Mouse (Mus musculus): ENCODE results near the gene Usp4. TPM values are rescaled to one million over a fixed set of nuclear protein-coding genes. Genes with fewer than 3 reads are reported as not detected.

Gene Usp4
- polyA plus RNA-seq, 1 experiment from 2014 or later = 119 TPM

DNA sequence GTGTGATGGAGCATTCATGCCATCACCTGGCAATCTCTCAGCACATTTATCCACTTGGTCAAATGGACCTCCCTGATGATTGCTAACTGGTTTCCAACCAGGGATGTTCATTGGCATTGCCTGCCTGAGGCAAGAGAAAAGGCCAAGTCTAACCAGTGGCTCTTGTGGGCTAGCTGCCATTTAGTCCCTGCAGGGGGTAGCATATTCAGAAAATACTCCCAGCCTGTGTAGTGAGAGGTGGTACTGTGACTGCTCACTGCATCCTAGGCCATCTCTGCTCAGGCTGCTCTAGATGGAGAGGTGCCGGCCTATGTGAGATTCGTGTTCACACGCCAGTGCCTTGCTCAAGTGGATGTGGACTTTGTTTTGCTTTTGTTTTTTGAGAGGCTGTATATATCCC lies 50.7 kb downstream of the Usp4 start:
- WGBS = 91% methylated on average over 3 of the region's 3 CpGs
- Histone ChIP-seq H3K4me2 (replicated peaks; ENCODE audit: low read depth, low read length) (no peak overlapping the region), H3K4me3 (ENCODE audit: low read length) (no peak overlapping the region), H3K9ac (replicated peaks; ENCODE audit: low read length) (no peak overlapping the region), H3K27ac (ENCODE audit: low read length) (no peak overlapping the region), H3K36me3 (ENCODE audit: insufficient read depth, low read length) (peaks cover 11% of the 10 kb centered on the region), H3K4me1 (ENCODE audit: insufficient read depth, low read length) (no peaks in the 10 kb centered on the region), H3K27me3 (ENCODE audit: insufficient read depth, low read length) (no peaks in the 10 kb centered on the region), H3K9me3 (ENCODE audit: low read length) (no peaks in the 10 kb centered on the region)
- ATAC-seq (ENCODE audit: low FRiP score, low TSS enrichment) = no peak

DNA sequence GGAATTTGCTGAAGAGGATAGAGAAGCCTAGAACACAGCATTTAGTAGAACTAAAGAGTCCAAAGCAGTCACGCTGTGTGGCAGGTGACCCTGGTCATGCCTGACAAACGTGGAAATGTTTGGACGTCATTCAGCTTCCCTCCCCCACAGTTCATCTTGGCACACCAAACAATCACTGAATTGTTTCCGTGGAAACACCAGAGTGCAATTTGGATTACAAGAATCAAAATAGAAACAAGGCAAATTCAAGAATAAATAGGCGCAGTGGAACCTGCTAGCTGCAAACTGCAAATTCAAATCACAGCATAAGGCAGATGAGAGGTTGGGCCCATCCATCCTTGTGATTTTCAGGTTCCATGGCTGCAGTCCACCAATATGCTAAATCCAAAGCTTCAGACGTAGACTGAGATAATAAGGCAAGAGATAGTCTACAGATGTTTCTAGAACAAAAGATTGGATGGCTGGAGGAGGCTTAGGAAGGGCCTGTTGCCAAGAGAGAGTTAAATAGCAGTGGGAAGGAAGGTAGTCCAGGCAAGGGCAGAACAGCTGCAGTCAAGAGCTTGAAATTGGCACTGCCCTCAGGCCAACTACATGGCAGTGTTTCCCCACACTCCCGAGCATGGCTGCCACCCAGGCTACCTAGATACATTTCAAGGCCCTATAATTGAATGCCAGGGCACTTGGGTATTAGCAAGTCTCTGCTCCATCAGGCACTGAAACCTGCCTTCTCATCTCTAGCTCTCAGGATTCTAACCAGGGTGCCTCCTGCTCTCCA lies 53.7 kb downstream of the Usp4 start:
- no peak overlapping the region for H3K4me2 ChIP-seq (replicated peaks; ENCODE audit: low read depth, low read length)
- H3K27me3 ChIP-seq (ENCODE audit: insufficient read depth, low read length) = no peaks in the 10 kb centered on the region
- H3K4me1 ChIP-seq (ENCODE audit: insufficient read depth, low read length) = no peaks in the 10 kb centered on the region; the same call in 1 of the 2 replicates
- H3K4me3 ChIP-seq (ENCODE audit: low read length) = no peak overlapping the region
- no peak overlapping the region for H3K9ac ChIP-seq (replicated peaks; ENCODE audit: low read length)
- no peaks in the 10 kb centered on the region for H3K36me3 ChIP-seq (ENCODE audit: insufficient read depth, low read length)
- WGBS = 62% methylated on average over 7 of the region's 7 CpGs
- H3K9me3 ChIP-seq (ENCODE audit: low read length) = no peaks in the 10 kb centered on the region
- no peak overlapping the region for H3K27ac ChIP-seq (ENCODE audit: low read length)
- ATAC-seq (ENCODE audit: low FRiP score, low TSS enrichment) = no peak

DNA sequence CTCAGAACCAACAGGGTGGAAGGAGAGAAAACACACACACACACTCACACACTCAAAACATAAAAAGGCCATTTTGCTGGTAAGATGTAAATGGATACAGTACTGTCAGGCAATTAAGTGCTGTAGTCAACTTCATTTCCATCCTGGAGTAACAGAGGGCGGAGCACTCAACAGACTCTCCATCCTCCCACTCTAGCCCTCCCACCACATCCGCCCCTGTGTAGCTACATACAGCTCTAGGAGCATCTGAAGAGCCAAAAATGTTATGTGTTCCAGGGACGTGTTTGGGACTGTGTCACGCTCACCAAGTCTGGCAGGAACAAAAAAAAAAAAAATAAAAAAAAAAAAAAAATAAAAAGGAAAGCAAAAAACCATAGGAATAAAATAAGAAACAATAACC lies 55.4 kb downstream of the Usp4 start:
- H3K4me3 ChIP-seq (ENCODE audit: low read length) = no peak overlapping the region
- no peak overlapping the region for H3K4me2 ChIP-seq (replicated peaks; ENCODE audit: low read depth, low read length)
- no peak for ATAC-seq (ENCODE audit: low FRiP score, low TSS enrichment)
- WGBS = 70% methylated on average over 4 of the region's 4 CpGs
- no peaks in the 10 kb centered on the region for H3K9me3 ChIP-seq (ENCODE audit: low read length)
- H3K4me1 ChIP-seq (ENCODE audit: insufficient read depth, low read length) = no peaks in the 10 kb centered on the region; the same call in 1 of the 2 replicates
- no peaks in the 10 kb centered on the region for H3K36me3 ChIP-seq (ENCODE audit: insufficient read depth, low read length)
- no peak overlapping the region for H3K27ac ChIP-seq (ENCODE audit: low read length)
- no peaks in the 10 kb centered on the region for H3K27me3 ChIP-seq (ENCODE audit: insufficient read depth, low read length)
- no peak overlapping the region for H3K9ac ChIP-seq (replicated peaks; ENCODE audit: low read length)

DNA sequence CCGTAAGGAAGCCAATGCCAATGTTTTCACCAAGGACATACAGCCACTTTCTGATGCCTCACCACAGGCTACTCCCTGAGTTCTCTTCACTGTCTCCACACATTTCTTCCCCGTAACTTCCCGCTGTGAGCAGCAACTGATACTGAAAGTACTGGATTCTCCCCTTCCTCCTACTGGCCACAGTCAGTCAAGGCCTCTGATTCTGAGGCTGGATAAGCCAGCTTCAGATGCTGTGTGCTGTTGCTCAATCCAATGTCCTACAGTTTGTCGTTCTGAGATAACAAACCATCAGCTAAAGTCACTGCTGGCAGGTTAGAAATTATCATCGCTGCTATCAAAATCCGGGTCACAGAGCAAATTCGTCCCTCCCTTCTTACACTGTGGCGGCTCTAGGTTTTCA lies 56.8 kb downstream of the Usp4 start:
- H3K4me2 ChIP-seq (replicated peaks; ENCODE audit: low read depth, low read length) = no peak overlapping the region
- H3K27me3 ChIP-seq (ENCODE audit: insufficient read depth, low read length) = no peaks in the 10 kb centered on the region
- WGBS = 64% methylated on average over 8 of the region's 8 CpGs
- no peaks in the 10 kb centered on the region; the same call in 1 of the 2 replicates for H3K4me1 ChIP-seq (ENCODE audit: insufficient read depth, low read length)
- no peak overlapping the region for H3K27ac ChIP-seq (ENCODE audit: low read length)
- ATAC-seq (ENCODE audit: low FRiP score, low TSS enrichment) = no peak
- no peak overlapping the region for H3K9ac ChIP-seq (replicated peaks; ENCODE audit: low read length)
- H3K36me3 ChIP-seq (ENCODE audit: insufficient read depth, low read length) = no peaks in the 10 kb centered on the region
- H3K9me3 ChIP-seq (ENCODE audit: low read length) = no peaks in the 10 kb centered on the region
- no peak overlapping the region for H3K4me3 ChIP-seq (ENCODE audit: low read length)

DNA sequence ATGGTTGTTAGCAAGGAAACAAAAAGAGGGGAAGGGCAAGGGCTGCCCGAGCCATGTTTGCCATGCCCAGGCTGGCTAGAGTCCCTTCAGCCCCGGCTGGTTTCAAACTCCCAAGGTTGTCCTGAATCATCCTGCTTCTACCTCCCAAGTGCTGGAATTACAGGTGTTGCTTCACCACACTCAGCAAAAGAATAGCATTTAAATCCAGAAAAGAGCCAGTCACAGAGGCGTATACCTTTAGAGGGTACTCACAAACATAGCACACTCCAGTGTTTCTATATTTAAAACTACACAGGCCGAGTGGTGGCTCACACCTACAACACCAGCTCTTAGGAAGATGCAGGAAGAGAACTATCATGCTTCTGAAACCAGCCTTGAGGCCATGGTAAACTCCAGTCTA lies 61.9 kb downstream of the Usp4 start:
- Histone ChIP-seq H3K9me3 (ENCODE audit: low read length) (no peaks in the 10 kb centered on the region), H3K9ac (replicated peaks; ENCODE audit: low read length) (no peak overlapping the region), H3K4me2 (replicated peaks; ENCODE audit: low read depth, low read length) (no peak overlapping the region), H3K4me1 (ENCODE audit: insufficient read depth, low read length) (no peaks in the 10 kb centered on the region; the same call in 1 of the 2 replicates), H3K27ac (ENCODE audit: low read length) (no peak overlapping the region), H3K4me3 (ENCODE audit: low read length) (no peak overlapping the region), H3K27me3 (ENCODE audit: insufficient read depth, low read length) (no peaks in the 10 kb centered on the region), H3K36me3 (ENCODE audit: insufficient read depth, low read length) (no peaks in the 10 kb centered on the region)
- WGBS = 88% methylated on average over 4 of the region's 4 CpGs
- no peak for ATAC-seq (ENCODE audit: low FRiP score, low TSS enrichment)

DNA sequence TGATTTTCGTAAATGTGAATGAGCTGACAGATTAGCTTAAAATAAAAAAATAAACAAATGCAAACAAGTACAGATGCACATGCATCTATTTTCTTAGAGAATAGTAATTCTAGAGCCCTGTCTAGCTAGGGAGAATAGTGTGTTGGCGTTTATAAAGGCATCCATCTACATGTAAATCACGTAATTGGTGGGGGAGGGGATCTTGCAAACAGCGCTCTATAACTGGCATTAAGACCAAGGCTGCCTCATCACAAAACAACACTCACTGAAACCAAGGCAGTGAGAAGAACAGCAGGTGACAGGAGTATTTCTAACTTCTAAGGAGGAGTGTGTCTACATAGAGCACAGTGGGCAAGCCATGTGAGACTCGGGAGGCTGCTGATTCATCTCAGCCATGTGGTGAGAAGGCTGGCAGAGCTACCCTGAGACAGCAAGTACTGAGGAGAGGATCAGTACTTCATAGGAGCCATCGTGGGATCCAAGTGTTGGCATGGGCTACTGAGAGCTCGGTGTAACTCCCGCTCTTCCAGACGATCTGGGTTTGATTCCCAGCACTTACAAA lies 63.8 kb downstream of the Usp4 start:
- H3K9ac ChIP-seq (replicated peaks; ENCODE audit: low read length) = no peak overlapping the region
- WGBS = 78% methylated on average over 9 of the region's 9 CpGs

DNA sequence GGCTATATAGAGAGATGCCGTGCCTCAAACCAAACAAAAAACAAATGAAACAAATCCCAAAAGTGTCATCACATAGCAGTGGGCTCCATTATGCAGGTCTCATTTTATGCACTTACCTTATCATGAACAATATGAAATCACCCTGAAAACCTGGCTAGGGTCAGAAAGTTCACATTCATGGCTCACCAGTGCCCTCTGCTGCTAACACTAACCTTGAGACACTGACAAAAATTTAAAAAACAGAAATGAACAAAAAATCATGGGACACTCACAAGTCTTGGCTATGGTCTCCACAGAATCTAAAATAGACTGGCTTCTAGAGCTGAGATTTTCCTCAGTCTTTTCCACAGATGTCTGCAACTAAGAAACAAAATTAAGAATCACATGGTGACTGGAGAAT lies 64.6 kb downstream of the Usp4 start:
- H3K27ac ChIP-seq (ENCODE audit: low read length) = no peak overlapping the region
- no peak overlapping the region for H3K9ac ChIP-seq (replicated peaks; ENCODE audit: low read length)
- no peaks in the 10 kb centered on the region for H3K27me3 ChIP-seq (ENCODE audit: insufficient read depth, low read length)
- no peaks in the 10 kb centered on the region for H3K4me1 ChIP-seq (ENCODE audit: insufficient read depth, low read length)
- H3K36me3 ChIP-seq (ENCODE audit: insufficient read depth, low read length) = no peaks in the 10 kb centered on the region
- no peak overlapping the region for H3K4me3 ChIP-seq (ENCODE audit: low read length)
- ATAC-seq (ENCODE audit: low FRiP score, low TSS enrichment) = no peak
- H3K4me2 ChIP-seq (replicated peaks; ENCODE audit: low read depth, low read length) = no peak overlapping the region
- H3K9me3 ChIP-seq (ENCODE audit: low read length) = no peaks in the 10 kb centered on the region
- WGBS = 83% methylated on average over 1 of the region's 1 CpGs

More for the DNA sequence above, 63.8 kb downstream of the Usp4 start:
- no peaks in the 10 kb centered on the region for H3K9me3 ChIP-seq (ENCODE audit: low read length)
- H3K27me3 ChIP-seq (ENCODE audit: insufficient read depth, low read length) = no peaks in the 10 kb centered on the region
- ATAC-seq (ENCODE audit: low FRiP score, low TSS enrichment) = no peak
- no peak overlapping the region for H3K4me3 ChIP-seq (ENCODE audit: low read length)
- H3K27ac ChIP-seq (ENCODE audit: low read length) = no peak overlapping the region
- H3K4me2 ChIP-seq (replicated peaks; ENCODE audit: low read depth, low read length) = no peak overlapping the region
- H3K4me1 ChIP-seq (ENCODE audit: insufficient read depth, low read length) = no peaks in the 10 kb centered on the region
- no peaks in the 10 kb centered on the region for H3K36me3 ChIP-seq (ENCODE audit: insufficient read depth, low read length)

DNA sequence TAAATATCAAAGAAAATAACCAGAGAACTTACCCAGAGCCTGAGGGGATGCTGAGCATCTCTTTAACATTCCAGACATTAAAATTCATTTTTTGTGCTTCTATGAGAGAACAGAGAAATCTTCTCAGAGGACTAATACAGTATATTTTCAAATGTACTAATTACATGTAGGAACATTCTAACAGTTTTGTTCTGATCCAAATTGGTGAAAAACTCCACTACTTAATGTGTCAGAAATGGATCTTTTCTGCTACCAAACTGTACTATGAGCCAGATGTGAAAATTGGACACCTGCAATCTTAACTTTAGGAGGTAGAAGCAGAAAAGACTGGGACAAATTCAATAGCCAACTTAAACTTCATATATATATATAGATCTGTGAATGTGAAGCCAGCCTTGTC lies 80.7 kb downstream of the Usp4 start, which contains the start of gene Ccdc36:
TSS of gene Ccdc36 (minus strand) at position 101 of the 400 bp plus-strand sequence.
- Histone ChIP-seq H3K4me2 (replicated peaks; ENCODE audit: low read depth, low read length) (no peak within 1 kb of the TSS), H3K9ac (replicated peaks; ENCODE audit: low read length) (no peak within 1 kb of the TSS), H3K4me3 (ENCODE audit: low read length) (no peak within 1 kb of the TSS), H3K4me1 (ENCODE audit: insufficient read depth, low read length) (no peaks in the 10 kb centered on the region), H3K27me3 (ENCODE audit: insufficient read depth, low read length) (no peaks in the 10 kb centered on the region), H3K9me3 (ENCODE audit: low read length) (no peaks in the 10 kb centered on the region), H3K36me3 (ENCODE audit: insufficient read depth, low read length) (no peaks in the 10 kb centered on the region), H3K27ac (ENCODE audit: low read length) (no peak within 1 kb of the TSS)
- no peak for ATAC-seq (ENCODE audit: low FRiP score, low TSS enrichment)

DNA sequence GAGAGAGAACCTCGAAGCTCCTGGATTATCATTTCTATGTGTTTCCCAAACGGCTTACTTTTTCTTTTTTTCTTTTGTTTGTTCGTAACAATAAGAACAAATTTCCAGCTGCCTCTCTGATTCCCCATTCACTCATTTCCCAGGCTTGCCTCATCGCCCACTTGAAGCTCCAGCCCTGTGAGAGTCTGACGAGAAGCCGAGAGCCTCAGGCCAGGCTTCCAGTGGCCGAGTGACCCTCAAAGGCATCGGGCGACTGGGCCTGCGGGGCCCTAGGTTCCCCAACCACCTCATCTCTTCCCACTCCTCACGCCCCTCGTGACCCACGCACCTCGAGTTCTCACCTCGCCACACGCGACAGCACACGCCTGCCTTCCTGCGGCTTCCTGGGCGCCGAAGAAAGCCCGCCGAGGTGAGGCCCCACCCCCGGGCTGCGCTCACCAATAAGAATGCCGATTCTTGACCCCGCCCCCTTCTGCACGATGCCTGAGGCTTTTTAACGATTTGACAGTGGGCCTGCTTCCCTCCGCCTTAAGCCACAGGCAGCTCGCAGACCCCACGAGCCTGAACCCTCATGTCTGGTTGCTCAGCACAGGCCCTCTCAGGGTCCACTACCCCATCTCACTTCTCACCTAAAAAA lies 83.9 kb downstream of the Usp4 start:
- H3K36me3 ChIP-seq (ENCODE audit: insufficient read depth, low read length) = no peaks in the 10 kb centered on the region
- no peaks in the 10 kb centered on the region for H3K4me1 ChIP-seq (ENCODE audit: insufficient read depth, low read length)
- peak; percentile 76 for ATAC-seq (ENCODE audit: low FRiP score, low TSS enrichment)
- no peak overlapping the region for H3K27ac ChIP-seq (ENCODE audit: low read length)
- peak overlapping the region; percentile 40 for H3K4me3 ChIP-seq (ENCODE audit: low read length)
- 41% methylated on average over 32 of the region's 32 CpGs for WGBS
- no peak overlapping the region for H3K9ac ChIP-seq (replicated peaks; ENCODE audit: low read length)
- H3K27me3 ChIP-seq (ENCODE audit: insufficient read depth, low read length) = no peaks in the 10 kb centered on the region
- no peaks in the 10 kb centered on the region for H3K9me3 ChIP-seq (ENCODE audit: low read length)
- H3K4me2 ChIP-seq (replicated peaks; ENCODE audit: low read depth, low read length) = peak overlapping the region; percentile 57

DNA sequence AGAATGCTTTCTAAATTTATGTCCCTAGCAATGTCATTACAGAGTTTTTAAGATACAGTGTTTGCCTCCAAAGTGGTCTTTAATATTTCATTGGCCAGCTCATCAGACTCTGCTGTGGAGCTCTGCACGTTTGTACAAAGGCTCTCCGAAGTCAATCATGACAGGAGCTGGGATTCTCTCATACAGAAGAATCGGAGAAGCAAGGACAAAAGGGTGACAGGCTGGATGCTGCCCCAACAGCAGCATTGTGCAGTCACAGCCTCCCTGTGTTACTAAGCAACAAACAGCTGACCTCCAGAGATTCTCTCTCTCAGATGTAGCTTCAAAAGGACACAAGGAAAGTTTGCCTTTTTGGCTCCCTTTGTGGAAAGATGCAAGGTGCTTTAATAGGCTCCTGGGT lies 88.5 kb downstream of the Usp4 start, which contains the start of gene BC048562:
TSS of gene BC048562 (plus strand) at position 301 of the 400 bp plus-strand sequence.
- H3K4me1 ChIP-seq (ENCODE audit: insufficient read depth, low read length) = no peaks in the 10 kb centered on the region
- no peak for ATAC-seq (ENCODE audit: low FRiP score, low TSS enrichment)
- H3K36me3 ChIP-seq (ENCODE audit: insufficient read depth, low read length) = no peaks in the 10 kb centered on the region
- H3K9ac ChIP-seq (replicated peaks; ENCODE audit: low read length) = no peak within 1 kb of the TSS
- no peak within 1 kb of the TSS for H3K4me3 ChIP-seq (ENCODE audit: low read length)
- no peaks in the 10 kb centered on the region for H3K27me3 ChIP-seq (ENCODE audit: insufficient read depth, low read length)
- no peak within 1 kb of the TSS for H3K4me2 ChIP-seq (replicated peaks; ENCODE audit: low read depth, low read length)
- 78% methylated on average over 3 of the region's 3 CpGs for WGBS
- no peaks in the 10 kb centered on the region for H3K9me3 ChIP-seq (ENCODE audit: low read length)
- H3K27ac ChIP-seq (ENCODE audit: low read length) = no peak within 1 kb of the TSS
